Mouse (Mus musculus) olfactory bulb, adult 2 months (tissue): ENCODE data around the gene Dnlz. TPM values are rescaled to one million over a fixed set of nuclear protein-coding genes. Genes with fewer than 3 reads are reported as not detected.
A peak's percentile ranks its signal among the peaks of the same experiment; 100 is the strongest.

Source experiments
- H3K27ac ChIP-seq: fragments of 200-500 bp; 2 replicates; pipeline ENCODE4 v1.5.1; 2012; ENCODE audit warnings: low read depth, low read length; ENCODE audit not compliant: insufficient read depth
- H3K4me1 ChIP-seq: fragments of 200-500 bp; 2 replicates; pipeline ENCODE4 v1.6.1; 2012; ENCODE audit warnings: low read length; ENCODE audit not compliant: control insufficient read depth, insufficient read depth
- H3K4me3 ChIP-seq: fragments of 200-500 bp; 2 replicates; pipeline ENCODE4 v1.5.1; 2012; ENCODE audit warnings: mild to moderate bottlenecking, low read depth, low read length, moderate library complexity; ENCODE audit not compliant: insufficient read depth
- CTCF ChIP-seq: fragments of 200-500 bp; IDR thresholded peaks from 2 replicates; pipeline ENCODE4 v1.5.1; 2012; ENCODE audit warnings: low read depth, mild to moderate bottlenecking, low read length, moderate library complexity; ENCODE audit not compliant: insufficient read depth
- POLR2A ChIP-seq: fragments of 200-500 bp; IDR thresholded peaks from 2 replicates; pipeline ENCODE4 v1.6.1; 2012; ENCODE audit warnings: mild to moderate bottlenecking, low read depth, low read length, moderate library complexity; ENCODE audit not compliant: insufficient read depth
- WGBS: fragments of 180-500 bp; shearing (Covaris S2); methylation state at CpG from one replicate; pipeline ENCODE4 v1.1.7; 2018; 5-methylcytosine and 5-hydroxymethylcytosine counted together
- polyA plus RNA-seq: library from polyadenylated mRNA; stranded (reverse); fragments of >200 nt; gene quantifications from 2 replicates; pipeline ENCODE4 v1.2.4, GENCODE M21; 2012; ENCODE audit warnings: low replicate concordance; ENCODE audit not compliant: missing spikeins, insufficient read depth, insufficient read length

Gene Dnlz
- polyA plus RNA-seq, 1 experiment = not detected

GRCm38 (mm10) chr2:26359983-26360382 lies 8.1 kb upstream of the Dnlz start:
- WGBS = 49% methylated on average over 6 of the region's 6 CpGs
- H3K4me3 ChIP-seq = no peak overlapping the region
- H3K27ac ChIP-seq = peak overlapping the region; percentile 22
- TF ChIP-seq POLR2A (no peak), CTCF (no peak)
- peaks cover 44% of the 10 kb centered on the region for H3K4me1 ChIP-seq

GRCm38 (mm10) chr2:26358667-26359320 lies 6.9 kb upstream of the Dnlz start:
- Histone ChIP-seq H3K27ac (no peak overlapping the region), H3K4me1 (peaks cover 55% of the 10 kb centered on the region), H3K4me3 (no peak overlapping the region)
- TF ChIP-seq POLR2A = no peak
- TF ChIP-seq CTCF = no peak
- WGBS = 68% methylated on average over 13 of the region's 13 CpGs

- TF ChIP-seq CTCF = no peak
- TF ChIP-seq POLR2A = no peak
- H3K27ac ChIP-seq = no peak overlapping the region
- no peak overlapping the region for H3K4me3 ChIP-seq
- peaks cover 60% of the 10 kb centered on the region for H3K4me1 ChIP-seq
- WGBS = 47% methylated on average over 15 of the region's 15 CpGs
These were observed 5.6 kb upstream of the Dnlz start for GRCm38 (mm10) chr2:26357484-26357883.

GRCm38 (mm10) chr2:26356678-26357077 lies 4.8 kb upstream of the Dnlz start:
- H3K4me3 ChIP-seq = no peak overlapping the region
- H3K4me1 ChIP-seq = peaks cover 62% of the 10 kb centered on the region
- 64% methylated on average over 7 of the region's 7 CpGs for WGBS
- TF ChIP-seq POLR2A (no peak), CTCF (no peak)
- no peak overlapping the region for H3K27ac ChIP-seq

- TF ChIP-seq CTCF = no peak
- no peak for TF ChIP-seq POLR2A
- H3K4me1 ChIP-seq = peaks cover 63% of the 10 kb centered on the region
- WGBS = 69% methylated on average over 4 of the region's 4 CpGs
- H3K4me3 ChIP-seq = no peak overlapping the region
- no peak overlapping the region for H3K27ac ChIP-seq
These were observed 4.3 kb upstream of the Dnlz start for GRCm38 (mm10) chr2:26356231-26356630.

GRCm38 (mm10) chr2:26354401-26354800 lies 2.5 kb upstream of the Dnlz start:
- peak overlapping the region; percentile 91; the same call in 1 of the 2 replicates for H3K4me3 ChIP-seq
- TF ChIP-seq POLR2A (no peak), CTCF (no peak)
- 0 out of 2 replicates have a peak overlapping the region, but pooled peaks have one; percentile 9 for H3K27ac ChIP-seq
- 87% methylated on average over 4 of the region's 4 CpGs for WGBS
- H3K4me1 ChIP-seq = peaks cover 71% of the 10 kb centered on the region

GRCm38 (mm10) chr2:26353066-26353980 lies 1.4 kb upstream of the Dnlz start:
- Histone ChIP-seq H3K4me3 (peak overlapping the region; percentile 91), H3K4me1 (peaks cover 71% of the 10 kb centered on the region), H3K27ac (peak overlapping the region; percentile 89)
- 54% methylated on average over 11 of the region's 11 CpGs for WGBS
- TF ChIP-seq CTCF (no peak), POLR2A (no peak)

GRCm38 (mm10) chr2:26352291-26352910 lies 491 bp upstream of the Dnlz start:
- Histone ChIP-seq H3K27ac (peak overlapping the region; percentile 89), H3K4me1 (peaks cover 70% of the 10 kb centered on the region), H3K4me3 (peak overlapping the region; percentile 91)
- WGBS = 1% methylated on average over 36 of the region's 36 CpGs
- TF ChIP-seq CTCF (no peak; the same call in 1 of the 2 replicates), POLR2A (no peak)

- H3K4me3 ChIP-seq = no peak overlapping the region
- WGBS = 31% methylated on average over 6 of the region's 6 CpGs
- peak overlapping the region; percentile 99 for H3K27ac ChIP-seq
- TF ChIP-seq POLR2A (peak; percentile 24; the same call in 1 of the 2 replicates), CTCF (no peak)
- peaks cover 67% of the 10 kb centered on the region for H3K4me1 ChIP-seq
These were observed 3.7 kb downstream of the Dnlz start for GRCm38 (mm10) chr2:26348241-26348640.
